Mouse (Mus musculus) CD4-positive, CD25-positive, alpha-beta regulatory T cell, adult 9 weeks (primary cell): ENCODE results near the gene Olfr1513. TPM values are rescaled to one million over a fixed set of nuclear protein-coding genes. Genes with fewer than 3 reads are reported as not detected.

Experiments
- polyA plus RNA-seq: library from polyadenylated mRNA; unstranded; fragments of 100-300 nt; shearing (Covaris generic); gene quantifications from one replicate; pipeline ENCODE4 v1.2.1, GENCODE M21; 2017

Gene Olfr1513
- polyA plus RNA-seq, result not detected

GRCm38 (mm10) chr14:52356308-52356707, at the start of gene Olfr1513:
Olfr1513 (minus strand) TSS chr14:52356408.

GRCm38 (mm10) chr14:52397279-52397678, 41.1 kb upstream of the Olfr1513 start, which contains the start of gene Olfr1511:
Olfr1511 (minus strand) TSS chr14:52397379.

DNA sequence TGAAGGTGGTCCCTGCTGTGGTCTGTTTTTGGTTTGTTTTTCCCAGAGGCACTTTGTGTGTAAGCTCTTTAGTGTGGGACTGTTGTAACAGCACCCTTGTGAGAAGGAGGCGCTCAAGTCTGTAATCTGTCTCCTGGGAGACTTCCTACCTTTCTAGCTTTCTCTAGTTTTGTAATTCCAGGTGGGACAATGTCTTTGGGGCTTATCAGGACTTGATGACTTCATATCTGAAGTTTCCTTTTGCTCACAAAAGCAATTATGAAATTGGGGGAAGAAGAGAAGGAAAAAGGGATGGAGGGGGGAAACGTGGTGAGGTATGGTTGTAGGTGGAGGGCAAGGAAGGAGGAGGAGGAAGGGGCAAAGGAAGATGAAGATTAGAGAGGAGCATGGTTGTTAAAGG, 22.9 kb upstream of the Olfr1513 start, which contains the start of gene Olfr1512:
Gene Olfr1512, minus strand, starts transcription at position 101 of the 400 bp plus-strand sequence.

GRCm38 (mm10) chr14:52327910-52328812, 28.0 kb downstream of the Olfr1513 start, which contains the start of gene Sall2:
Sall2 (minus strand) TSS chr14:52328762.

GRCm38 (mm10) chr14:52304644-52305271, 51.5 kb downstream of the Olfr1513 start, which contains the start of gene Mettl3:
Mettl3 (minus strand) TSS chr14:52305128.

Other genes with a start within 250 kb of the Olfr1513 start
- 6.6 TPM for gene Rpgrip1, start 245.7 kb downstream of the Olfr1513 start, polyA plus RNA-seq
- 31.0 TPM for gene Supt16, start 159.0 kb downstream of the Olfr1513 start, polyA plus RNA-seq
- gene Chd8, start 98.6 kb downstream of the Olfr1513 start, polyA plus RNA-seq, result 56.7 TPM
- gene Tox4, start 77.3 kb downstream of the Olfr1513 start, polyA plus RNA-seq, result 110 TPM
- gene Rab2b, start 76.9 kb downstream of the Olfr1513 start, polyA plus RNA-seq, result 30.4 TPM
- gene Mettl3, start 51.3 kb downstream of the Olfr1513 start, polyA plus RNA-seq, result 73.0 TPM
- 4.0 TPM for gene Sall2, start 27.6 kb downstream of the Olfr1513 start, polyA plus RNA-seq
- gene Olfr1512, start 22.8 kb upstream of the Olfr1513 start, polyA plus RNA-seq, result not detected
- gene Olfr1511, start 41.0 kb upstream of the Olfr1513 start, polyA plus RNA-seq, result not detected
- gene Olfr1510, start 58.0 kb upstream of the Olfr1513 start, polyA plus RNA-seq, result not detected
- not detected for gene Olfr1509, start 86.6 kb upstream of the Olfr1513 start, polyA plus RNA-seq
- gene Olfr1508, start 111.1 kb upstream of the Olfr1513 start, polyA plus RNA-seq, result not detected
- not detected for gene Olfr1507, start 139.3 kb upstream of the Olfr1513 start, polyA plus RNA-seq